Mouse (Mus musculus) kidney, adult 18-20 months (tissue): ENCODE results near the gene Cdh22.

ENCODE experiments used
- DNase-seq: peaks from one replicate; pipeline ENCODE4 v3.0.0; 2021

Cdh22 gene

GRCm38 (mm10) chr2:165077055-165077454, 157.6 kb downstream of the Cdh22 start:
- no peak for DNase-seq

GRCm38 (mm10) chr2:165074937-165075336, 159.7 kb downstream of the Cdh22 start:
- peak; percentile 81 for DNase-seq

- no peak for DNase-seq
Measured at GRCm38 (mm10) chr2:165074081-165074884, 160.4 kb downstream of the Cdh22 start.

- DNase-seq: no peak
Measured at GRCm38 (mm10) chr2:165073381-165073781, 161.3 kb downstream of the Cdh22 start.

- DNase-seq: peak; percentile 59
Measured at GRCm38 (mm10) chr2:165070096-165070816, 164.4 kb downstream of the Cdh22 start.

GRCm38 (mm10) chr2:165068806-165069205, 165.8 kb downstream of the Cdh22 start:
- no peak for DNase-seq

GRCm38 (mm10) chr2:165064489-165064888, 170.2 kb downstream of the Cdh22 start:
- DNase-seq: no peak

GRCm38 (mm10) chr2:165061638-165062433, 172.8 kb downstream of the Cdh22 start:
- DNase-seq: no peak
